Mouse (Mus musculus) T-helper 17 cell (primary cell): Measurements from ENCODE around the gene Chadl.
"Not testable (repeated sequence)": the region's sequence is repeated elsewhere in the genome, so short reads cannot be mapped to it uniquely, and the experiment has no call there.

Experiments
- in situ Hi-C, 2 experiments: fragments of 300-600 bp; cut with MboI, MseI; formaldehyde crosslinking; loops; 1 replicate in 1 of 2; 2 replicates in 1 of 2; pipeline ENCODE4 v1.15.1; 2025; ENCODE audit warnings: high pct_unique_total_duplicates in 2 of 2

Gene Chadl

GRCm38 (mm10) chr15:81701350-81701749 lies 4.3 kb upstream of the Chadl start:
- in situ Hi-C loops: not testable (repeated sequence)

- in situ Hi-C loops: no loop called here
Measured at GRCm38 (mm10) chr15:81700601-81701000, 3.5 kb upstream of the Chadl start.

- in situ Hi-C loops: no loop called here
Measured at GRCm38 (mm10) chr15:81700161-81700560, 3.1 kb upstream of the Chadl start.

- in situ Hi-C loops: loop anchor here in 1 of 2 experiments (25.0 kb wide), 1 partner anchor 1461 kb away; the partner anchor contains the start of genes AC140267.1 and Mief1
Measured at GRCm38 (mm10) chr15:81698532-81698931, 1.4 kb upstream of the Chadl start.

- in situ Hi-C loops: loop anchor here in 1 of 2 experiments (25.0 kb wide), 1 partner anchor 1461 kb away; the partner anchor contains the start of genes AC140267.1 and Mief1
Measured at GRCm38 (mm10) chr15:81697847-81698246, 760 bp upstream of the Chadl start.

- in situ Hi-C loops: loop anchor here in 1 of 2 experiments (25.0 kb wide), 1 partner anchor 1458 kb away; the partner anchor contains the start of genes AC140267.1 and Mief1
Measured at GRCm38 (mm10) chr15:81694891-81695290, 2.2 kb downstream of the Chadl start.

GRCm38 (mm10) chr15:81693967-81694881 lies 2.9 kb downstream of the Chadl start:
- in situ Hi-C loops: loop anchor here in 1 of 2 experiments (25.0 kb wide), 1 partner anchor 1457 kb away; the partner anchor contains the start of genes AC140267.1 and Mief1

- in situ Hi-C loops: loop anchor here in 1 of 2 experiments (25.0 kb wide), 1 partner anchor 1456 kb away; the partner anchor contains the start of genes AC140267.1 and Mief1
Measured at GRCm38 (mm10) chr15:81693366-81693966, 3.6 kb downstream of the Chadl start.

- in situ Hi-C loops: loop anchor here in 1 of 2 experiments (25.0 kb wide), 1 partner anchor 1443 kb away; the partner anchor contains the start of genes AC140267.1 and Mief1
Measured at GRCm38 (mm10) chr15:81680301-81680805, 16.7 kb downstream of the Chadl start.

- in situ Hi-C loops: loop anchor here in 1 of 2 experiments (25.0 kb wide), 1 partner anchor 1439 kb away; the partner anchor contains the start of genes AC140267.1 and Mief1
Measured at GRCm38 (mm10) chr15:81676637-81677036, 20.4 kb downstream of the Chadl start.

- in situ Hi-C loops: no loop called here
Measured at GRCm38 (mm10) chr15:81670231-81670640, 26.9 kb downstream of the Chadl start.

GRCm38 (mm10) chr15:81666957-81667356 lies 30.1 kb downstream of the Chadl start:
- in situ Hi-C loops: no loop called here

GRCm38 (mm10) chr15:81663697-81664561 lies 33.2 kb downstream of the Chadl start, which contains the start of gene L3mbtl2:
TSS of gene L3mbtl2 (plus strand) at chr15:81663889.
- in situ Hi-C loops: no loop called here

- in situ Hi-C loops: no loop called here
Measured at GRCm38 (mm10) chr15:81663281-81663680, 33.8 kb downstream of the Chadl start.

GRCm38 (mm10) chr15:81661701-81662100 lies 35.4 kb downstream of the Chadl start:
- in situ Hi-C loops: no loop called here

- in situ Hi-C loops: no loop called here
Measured at GRCm38 (mm10) chr15:81650636-81651035, 46.5 kb downstream of the Chadl start.

- in situ Hi-C loops: loop anchor here in 1 of 2 experiments (5.0 kb wide), 1 partner anchor 37 kb away; no protein-coding TSS in a partner anchor
Measured at GRCm38 (mm10) chr15:81649516-81650455, 47.3 kb downstream of the Chadl start.
